8 mouse cellular contexts compared by ENCODE assay signal in genomic region chr8:88359959-88360358, GRCm38 (mm10). TPM values are rescaled to one million over a fixed set of nuclear protein-coding genes. Genes with fewer than 3 reads are reported as not detected.
DNase-seq lines count a peak whose midpoint lies in the region; ATAC-seq lines count a peak whose summit lies in the region.

No protein-coding gene starts in this region.

- peak overlapping the region; percentile 80; the same call in 1 of the 2 replicates for H3K4me2 ChIP-seq in intestine, embryonic 16.5 days (ENCODE audit: low read depth, low read length)
- peak overlapping the region; percentile 95 for H3K4me2 ChIP-seq in neural tube, embryonic 15.5 days

- WGBS in embryonic facial prominence, embryonic 10.5 days: 91% methylated on average over 2 of the region's 2 CpGs
- 72% methylated on average over 2 of the region's 2 CpGs for WGBS in intestine, embryonic 16.5 days
- 89% methylated on average over 2 of the region's 2 CpGs for WGBS in neural tube, embryonic 15.5 days

- H3K9ac ChIP-seq in intestine, embryonic 16.5 days (ENCODE audit: low read depth, low read length): no peak overlapping the region
- no peak overlapping the region; the same call in 1 of the 2 replicates for H3K9ac ChIP-seq in neural tube, embryonic 15.5 days (replicated peaks)

- peak overlapping the region; percentile 99; the same call in 1 of the 2 replicates for H3K4me3 ChIP-seq in embryonic facial prominence, embryonic 10.5 days
- no peak overlapping the region for H3K4me3 ChIP-seq in intestine, embryonic 16.5 days (ENCODE audit: low read length)
- peak overlapping the region; percentile 99 for H3K4me3 ChIP-seq in neural tube, embryonic 15.5 days (replicated peaks)

- peaks cover 18% of the 10 kb centered on the region for H3K4me1 ChIP-seq in embryonic facial prominence, embryonic 10.5 days
- peaks cover 15% of the 10 kb centered on the region for H3K4me1 ChIP-seq in intestine, embryonic 16.5 days (ENCODE audit: control insufficient read depth, insufficient read depth, low read length)
- peaks cover 22% of the 10 kb centered on the region for H3K4me1 ChIP-seq in neural tube, embryonic 15.5 days

- H3K9me3 ChIP-seq in embryonic facial prominence, embryonic 10.5 days: peaks cover 5% of the 10 kb centered on the region; the same call in 1 of the 2 replicates
- H3K9me3 ChIP-seq in intestine, embryonic 16.5 days (ENCODE audit: control insufficient read depth, low read length): no peaks in the 10 kb centered on the region
- no peaks in the 10 kb centered on the region for H3K9me3 ChIP-seq in neural tube, embryonic 15.5 days (replicated peaks)

- peak; percentile 17 for DNase-seq in kidney, postnatal 14 days
- DNase-seq in kidney, adult 9 months: no peak
- no peak for DNase-seq in embryonic facial prominence, embryonic 10.5 days (ENCODE audit: low spot score)
- no peak for DNase-seq in spleen, postnatal 10 days (ENCODE audit: low spot score in 2 of 2)

- H3K27ac ChIP-seq in embryonic facial prominence, embryonic 10.5 days (replicated peaks): no peak overlapping the region
- H3K27ac ChIP-seq in intestine, embryonic 16.5 days (ENCODE audit: low read length): no peak overlapping the region
- no peak overlapping the region for H3K27ac ChIP-seq in neural tube, embryonic 15.5 days (replicated peaks)

- peaks cover 49% of the 10 kb centered on the region for H3K36me3 ChIP-seq in embryonic facial prominence, embryonic 10.5 days (replicated peaks)
- peaks cover 18% of the 10 kb centered on the region for H3K36me3 ChIP-seq in intestine, embryonic 16.5 days (ENCODE audit: control insufficient read depth, insufficient read depth, low read length)
- peaks cover 39% of the 10 kb centered on the region for H3K36me3 ChIP-seq in neural tube, embryonic 15.5 days

- no peak for ATAC-seq in intestine, embryonic 16.5 days
- ATAC-seq in neural tube, embryonic 15.5 days (ENCODE audit: low FRiP score): no peak
- no peak for ATAC-seq in megakaryocyte, adult 5-6 weeks (ENCODE audit: poor library complexity, severe bottlenecking)
- ATAC-seq in inflammation-experienced regulatory T-cells, adult 6 months: no peak

- 0 out of 2 replicates have a peak, but pooled peaks cover 7% of the 10 kb centered on the region for H3K27me3 ChIP-seq in embryonic facial prominence, embryonic 10.5 days (replicated peaks; ENCODE audit: low read depth, poor library complexity, severe bottlenecking)
- no peaks in the 10 kb centered on the region for H3K27me3 ChIP-seq in intestine, embryonic 16.5 days (replicated peaks; ENCODE audit: control insufficient read depth, insufficient read depth, low read length)
- no peaks in the 10 kb centered on the region for H3K27me3 ChIP-seq in neural tube, embryonic 15.5 days (replicated peaks)

RNA-seq across cellular contexts. Expression of gene Brd7, which starts 2.0 kb away (rescaled TPM):
- polyA plus RNA-seq in embryonic facial prominence, embryonic 10.5 days (2016; fragmentation: Nextera tagmentation; extraction: Ambion mirVana): 86.5 and 88.8 TPM in 2 replicates
- 32.9 and 38.8 TPM in 2 replicates for polyA plus RNA-seq in intestine, embryonic 16.5 days (2015; fragmentation: Nextera tagmentation; extraction: Ambion mirVana)
- polyA plus RNA-seq in neural tube, embryonic 15.5 days (2015; fragmentation: Nextera tagmentation; extraction: Ambion mirVana): 56.5 and 64.3 TPM in 2 replicates
- 65.4 and 69.1 TPM in 2 replicates for total RNA-seq in megakaryocyte, adult 5-6 weeks (2015)
- total RNA-seq in megakaryocyte, adult 5-6 weeks (2017): 61.5 and 62.7 TPM in 2 replicates
- 10 to 100 TPM; 63.8 to 67.0 (median 64.7) TPM for polyA plus RNA-seq in inflammation-experienced regulatory T-cells, adult 6 months (2017; shearing (Covaris generic))
